Mouse (Mus musculus): Measurements from ENCODE around the gene Siglecf.
A peak's percentile ranks its signal among the peaks of the same experiment; 100 is the strongest.

The Siglecf gene

DNA sequence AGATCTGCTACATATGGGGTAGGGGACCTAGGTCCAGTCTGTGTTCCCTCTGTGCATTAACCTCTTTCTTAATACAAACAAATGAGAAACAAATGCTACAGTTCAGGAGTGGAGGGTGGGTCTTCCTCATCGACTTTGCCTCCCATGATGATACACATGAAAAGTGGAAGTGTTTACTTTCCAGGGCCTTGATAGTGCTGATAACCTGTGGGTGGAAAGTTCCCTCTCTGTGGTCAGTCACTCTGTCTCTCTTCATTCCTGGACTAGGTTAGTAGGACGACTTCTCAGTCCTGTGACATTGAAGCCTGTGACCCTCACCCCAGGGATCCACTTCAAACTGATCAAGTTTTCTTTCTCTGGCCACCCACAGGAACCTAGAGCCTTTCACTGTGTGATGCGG lies at the start of gene Siglecf:
Gene Siglecf, plus strand, starts transcription at position 188 of the 400 bp plus-strand sequence.
- DNase-seq (ENCODE audit: low read depth, low spot score) = no peak
- Histone ChIP-seq H3K36me3 (ENCODE audit: control insufficient read depth, insufficient read depth, low read length, poor library complexity, severe bottlenecking) (no peaks in the 10 kb centered on the region), H3K27me3 (ENCODE audit: control insufficient read depth, insufficient read depth, low read length, poor library complexity, severe bottlenecking) (no peaks in the 10 kb centered on the region)

DNA sequence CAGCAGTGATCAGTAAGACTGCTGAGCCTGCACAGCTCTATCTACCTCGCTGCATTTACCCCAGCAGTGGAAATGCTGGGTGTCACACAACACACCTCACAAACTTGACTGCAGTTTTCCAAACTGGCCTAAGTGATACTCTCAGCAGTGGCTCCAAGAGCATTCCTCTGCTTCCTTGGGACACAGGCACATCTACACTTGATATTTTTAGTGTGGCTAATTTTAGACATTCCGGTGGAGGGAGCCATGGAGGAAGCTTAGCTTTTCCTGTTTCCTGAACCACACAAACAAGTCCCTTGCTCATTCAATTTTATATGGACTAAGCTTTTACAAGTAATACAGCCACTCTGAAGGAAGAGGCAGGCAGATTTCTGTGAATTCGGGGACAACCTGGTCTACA lies 45.9 kb upstream of the Siglecf start:
- no peak for DNase-seq (ENCODE audit: low read depth, low spot score)
- peaks cover 3% of the 10 kb centered on the region for H3K36me3 ChIP-seq (ENCODE audit: control insufficient read depth, insufficient read depth, low read length, poor library complexity, severe bottlenecking)
- H3K27me3 ChIP-seq (ENCODE audit: control insufficient read depth, insufficient read depth, low read length, poor library complexity, severe bottlenecking) = no peaks in the 10 kb centered on the region

DNA sequence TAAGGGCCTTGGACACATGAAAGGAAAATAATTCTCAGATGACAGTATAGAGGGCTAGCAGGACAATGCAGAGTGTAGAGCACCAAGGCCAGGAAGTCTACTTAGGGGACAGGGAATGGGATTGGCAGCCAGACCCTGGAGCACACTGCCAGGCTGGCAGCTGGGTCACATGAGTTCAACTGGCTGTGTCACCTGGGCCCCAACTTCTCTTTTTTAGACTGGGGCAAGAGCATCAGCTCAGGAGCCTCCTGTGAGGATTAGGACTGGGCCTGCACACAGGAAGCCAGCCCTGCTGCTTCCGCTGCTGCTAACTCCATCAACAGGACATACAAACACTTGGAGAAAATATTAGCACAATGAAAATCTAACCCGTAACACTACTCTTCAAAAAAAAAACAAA lies 42.1 kb upstream of the Siglecf start:
- Histone ChIP-seq H3K27me3 (ENCODE audit: control insufficient read depth, insufficient read depth, low read length, poor library complexity, severe bottlenecking) (no peaks in the 10 kb centered on the region), H3K36me3 (ENCODE audit: control insufficient read depth, insufficient read depth, low read length, poor library complexity, severe bottlenecking) (peaks cover 4% of the 10 kb centered on the region)
- peak; percentile 24 for DNase-seq (ENCODE audit: low read depth, low spot score)

DNA sequence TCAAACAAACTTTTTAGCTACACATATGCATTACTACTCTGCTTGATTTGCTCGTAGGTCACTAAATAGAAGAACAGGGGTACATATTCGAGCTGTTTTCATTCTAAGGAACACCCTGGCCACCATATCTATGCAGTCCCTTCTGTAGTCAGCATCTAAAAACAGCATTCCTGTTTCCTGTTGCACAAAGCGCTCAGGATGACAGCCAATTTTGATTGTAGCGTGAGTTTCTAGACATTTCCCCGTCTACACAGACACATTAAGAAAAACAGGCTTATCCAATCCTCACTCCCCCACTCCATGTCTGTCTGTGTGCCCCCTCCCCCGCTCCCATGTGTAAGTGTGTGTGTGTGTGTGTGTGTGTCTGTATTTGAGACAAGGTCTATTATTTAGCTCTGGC lies 39.5 kb upstream of the Siglecf start:
- Histone ChIP-seq H3K36me3 (ENCODE audit: control insufficient read depth, insufficient read depth, low read length, poor library complexity, severe bottlenecking) (peaks cover 2% of the 10 kb centered on the region), H3K27me3 (ENCODE audit: control insufficient read depth, insufficient read depth, low read length, poor library complexity, severe bottlenecking) (no peaks in the 10 kb centered on the region)
- DNase-seq (ENCODE audit: low read depth, low spot score) = peak; percentile 5

DNA sequence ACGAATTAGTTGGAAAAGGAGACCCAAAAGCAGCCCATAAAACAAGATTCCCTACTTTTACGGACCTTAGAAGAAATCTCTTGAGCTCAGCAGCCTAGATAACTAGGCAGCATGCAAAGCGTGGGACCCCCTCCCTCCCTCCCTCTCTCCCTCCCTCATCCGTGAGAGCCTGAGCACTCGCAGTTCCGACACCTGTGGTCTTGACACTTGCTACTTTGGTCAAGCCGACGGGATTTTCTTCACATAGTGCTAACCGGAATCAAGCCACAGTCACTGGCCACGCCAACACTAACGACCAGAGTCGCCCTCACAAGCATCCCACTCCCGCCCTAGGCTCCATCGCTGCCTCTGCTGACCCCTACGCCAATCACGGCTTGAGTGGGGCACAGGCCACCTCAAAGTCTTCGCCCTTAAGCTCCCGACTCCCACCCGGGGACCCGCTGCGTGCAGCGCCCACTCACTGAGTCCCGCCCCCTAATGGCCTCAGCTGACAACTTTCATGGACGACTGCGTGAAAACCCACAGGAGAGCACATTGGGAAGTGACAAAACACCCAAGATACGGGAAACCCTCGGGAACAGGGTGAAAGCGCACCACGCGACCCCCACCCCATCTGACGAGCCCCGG lies 38.6 kb upstream of the Siglecf start:
- Histone ChIP-seq H3K27me3 (ENCODE audit: control insufficient read depth, insufficient read depth, low read length, poor library complexity, severe bottlenecking) (no peaks in the 10 kb centered on the region), H3K36me3 (ENCODE audit: control insufficient read depth, insufficient read depth, low read length, poor library complexity, severe bottlenecking) (peaks cover 2% of the 10 kb centered on the region)
- peak; percentile 27 for DNase-seq (ENCODE audit: low read depth, low spot score)

DNA sequence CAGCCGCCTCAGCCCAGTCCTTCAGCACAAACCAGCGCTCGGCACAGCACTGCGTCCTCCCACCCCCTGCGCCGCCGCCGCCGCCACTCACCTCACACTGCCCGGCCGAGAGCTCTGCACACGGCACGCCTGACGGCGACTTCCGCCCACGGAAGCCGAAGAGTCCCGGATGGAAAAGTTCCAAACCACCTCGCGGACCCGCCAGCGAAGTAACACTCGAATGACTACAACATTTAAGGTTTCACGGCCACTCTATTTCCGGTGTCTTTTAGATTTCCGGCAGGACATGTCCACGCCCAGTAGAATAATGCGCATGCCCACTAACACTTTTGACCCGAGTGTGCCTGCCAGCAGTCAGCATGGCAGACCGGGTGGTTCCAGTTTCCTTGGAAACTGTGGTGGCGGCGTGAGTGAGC lies 38.1 kb upstream of the Siglecf start, which contains the start of gene Zfp715:
Gene Zfp715, minus strand, starts transcription at position 282 of the 416 bp plus-strand sequence.
- Histone ChIP-seq H3K36me3 (ENCODE audit: control insufficient read depth, insufficient read depth, low read length, poor library complexity, severe bottlenecking) (peaks cover 2% of the 10 kb centered on the region), H3K27me3 (ENCODE audit: control insufficient read depth, insufficient read depth, low read length, poor library complexity, severe bottlenecking) (no peaks in the 10 kb centered on the region)
- peak; percentile 95 for DNase-seq (ENCODE audit: low read depth, low spot score)

DNA sequence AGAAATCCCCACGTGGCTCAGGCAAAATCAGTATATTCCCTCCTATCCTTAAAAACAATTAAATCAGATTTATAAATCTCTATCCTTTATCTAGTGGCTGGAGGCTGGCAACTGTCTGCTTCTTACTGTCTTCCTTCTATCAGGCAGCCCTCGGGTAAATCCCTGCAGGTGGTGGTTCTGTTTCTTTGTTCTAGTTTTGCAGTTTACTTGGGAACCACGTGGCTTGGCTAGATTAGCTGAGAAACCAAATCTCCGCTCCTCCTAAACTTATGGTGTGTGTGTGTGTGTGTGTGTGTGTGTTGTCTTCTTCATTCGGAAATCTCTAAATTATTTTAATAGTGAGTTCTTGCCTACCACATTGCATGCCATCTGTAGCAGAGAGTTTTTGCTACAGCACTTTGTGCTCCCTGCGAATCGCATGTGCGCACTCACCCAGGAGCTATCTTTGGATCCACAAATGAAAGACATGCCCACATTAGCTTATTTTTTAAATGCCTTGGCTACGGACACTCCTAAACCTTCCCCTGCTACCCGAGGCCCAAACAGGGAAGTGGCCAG lies 24.8 kb upstream of the Siglecf start:
- no peak for DNase-seq (ENCODE audit: low read depth, low spot score)
- Histone ChIP-seq H3K36me3 (ENCODE audit: control insufficient read depth, insufficient read depth, low read length, poor library complexity, severe bottlenecking) (no peaks in the 10 kb centered on the region), H3K27me3 (ENCODE audit: control insufficient read depth, insufficient read depth, low read length, poor library complexity, severe bottlenecking) (no peaks in the 10 kb centered on the region)

DNA sequence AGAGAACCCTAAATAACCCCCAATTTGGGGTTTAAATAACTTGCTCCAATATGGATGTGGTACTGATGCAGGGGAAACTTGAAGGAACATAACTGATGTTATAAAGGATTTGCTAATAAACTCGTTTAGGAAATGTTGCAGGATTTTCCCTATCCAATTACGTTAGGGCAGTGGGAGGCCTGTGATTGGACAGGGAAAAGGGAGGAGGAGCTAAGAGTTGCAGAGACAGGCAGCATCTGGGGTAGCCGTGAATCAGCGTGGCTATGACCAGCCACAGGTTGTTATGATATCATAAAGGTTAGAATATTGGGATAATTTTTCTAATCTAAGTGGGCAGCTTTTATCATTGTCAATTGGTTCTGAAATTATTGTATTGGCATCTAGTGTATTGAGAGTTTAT lies 23.0 kb upstream of the Siglecf start:
- DNase-seq (ENCODE audit: low read depth, low spot score) = no peak
- Histone ChIP-seq H3K27me3 (ENCODE audit: control insufficient read depth, insufficient read depth, low read length, poor library complexity, severe bottlenecking) (no peaks in the 10 kb centered on the region), H3K36me3 (ENCODE audit: control insufficient read depth, insufficient read depth, low read length, poor library complexity, severe bottlenecking) (no peaks in the 10 kb centered on the region)

DNA sequence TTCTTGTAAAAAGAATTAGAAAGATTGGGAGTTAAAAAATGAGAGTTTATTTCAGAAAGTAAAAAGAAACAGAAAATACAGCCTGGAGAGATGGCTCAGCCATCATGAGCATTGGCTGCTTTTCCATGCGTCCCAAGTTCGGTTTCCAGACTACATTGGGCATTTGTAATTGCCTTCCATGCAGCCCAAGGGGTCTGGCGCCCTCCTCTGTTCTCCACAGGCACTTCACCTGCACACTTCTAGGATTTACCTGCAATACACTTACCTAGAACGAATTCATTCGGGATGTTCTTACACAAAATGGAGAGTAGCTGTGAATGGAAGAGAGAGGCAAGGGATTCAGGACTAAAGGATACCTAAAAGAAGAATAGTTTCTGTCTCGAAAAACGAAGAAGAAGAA lies 17.9 kb upstream of the Siglecf start:
- peak; percentile 41 for DNase-seq (ENCODE audit: low read depth, low spot score)
- H3K27me3 ChIP-seq (ENCODE audit: control insufficient read depth, insufficient read depth, low read length, poor library complexity, severe bottlenecking) = no peaks in the 10 kb centered on the region
- no peaks in the 10 kb centered on the region for H3K36me3 ChIP-seq (ENCODE audit: control insufficient read depth, insufficient read depth, low read length, poor library complexity, severe bottlenecking)

DNA sequence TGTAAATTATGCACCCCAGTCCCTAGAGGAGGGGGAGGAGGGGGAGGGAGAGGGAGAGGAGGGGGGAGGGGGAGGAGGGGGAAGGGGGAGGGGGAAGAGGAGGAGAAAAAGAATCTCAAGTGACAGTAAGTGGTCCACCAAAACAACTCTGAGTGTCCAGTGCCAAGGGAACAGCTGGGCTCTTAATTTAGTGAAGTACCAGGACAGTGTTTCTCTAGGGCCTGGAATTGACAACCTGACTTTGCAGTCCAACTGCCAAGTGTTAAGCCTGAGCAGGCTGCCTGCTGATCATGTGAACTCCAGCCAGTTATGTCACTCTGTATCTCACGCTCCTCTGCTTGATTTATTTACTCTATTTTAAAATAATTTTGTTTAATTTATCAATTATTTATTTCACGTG lies 17.2 kb upstream of the Siglecf start:
- H3K27me3 ChIP-seq (ENCODE audit: control insufficient read depth, insufficient read depth, low read length, poor library complexity, severe bottlenecking) = no peaks in the 10 kb centered on the region
- no peaks in the 10 kb centered on the region for H3K36me3 ChIP-seq (ENCODE audit: control insufficient read depth, insufficient read depth, low read length, poor library complexity, severe bottlenecking)
- no peak for DNase-seq (ENCODE audit: low read depth, low spot score)

DNA sequence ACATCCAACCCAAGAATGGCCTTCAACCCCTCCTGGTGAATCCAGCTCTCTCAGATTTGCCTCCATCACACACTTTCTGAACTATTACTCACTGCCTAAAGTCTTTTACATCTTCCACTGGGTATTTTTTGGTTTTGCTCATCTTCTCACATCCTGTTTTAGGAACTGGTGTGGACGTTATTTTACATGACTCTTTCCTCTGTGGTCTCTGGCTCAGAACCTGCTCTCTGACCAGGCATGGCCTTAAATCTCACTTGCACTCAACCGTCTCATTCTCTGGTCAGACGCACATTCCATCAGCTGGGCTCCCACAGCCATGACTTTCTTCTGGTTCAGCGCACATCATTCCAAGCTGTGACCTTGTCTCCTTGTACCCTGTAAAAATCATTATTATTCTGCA lies 10.4 kb upstream of the Siglecf start:
- no peaks in the 10 kb centered on the region for H3K36me3 ChIP-seq (ENCODE audit: control insufficient read depth, insufficient read depth, low read length, poor library complexity, severe bottlenecking)
- H3K27me3 ChIP-seq (ENCODE audit: control insufficient read depth, insufficient read depth, low read length, poor library complexity, severe bottlenecking) = no peaks in the 10 kb centered on the region
- DNase-seq (ENCODE audit: low read depth, low spot score) = no peak

DNA sequence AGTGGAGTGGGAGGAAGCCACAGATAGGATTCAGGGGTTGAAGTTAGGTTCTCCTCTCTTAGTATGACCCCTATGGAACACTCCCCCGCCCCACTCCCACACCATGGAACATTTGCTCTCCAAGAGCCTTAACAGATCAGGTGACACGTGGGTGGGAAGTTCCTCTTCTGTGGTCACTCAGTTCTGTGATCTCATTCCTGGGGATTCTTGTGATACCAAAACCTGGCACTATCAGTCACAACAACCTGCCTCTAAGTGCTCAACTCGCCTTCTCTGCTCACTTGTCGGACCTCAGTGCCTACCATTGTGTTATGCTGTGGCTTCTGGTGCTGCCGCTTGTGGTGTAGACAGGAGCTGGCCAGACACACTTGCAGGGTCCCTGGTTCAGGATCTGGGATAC lies 8.0 kb upstream of the Siglecf start:
- Histone ChIP-seq H3K27me3 (ENCODE audit: control insufficient read depth, insufficient read depth, low read length, poor library complexity, severe bottlenecking) (no peaks in the 10 kb centered on the region), H3K36me3 (ENCODE audit: control insufficient read depth, insufficient read depth, low read length, poor library complexity, severe bottlenecking) (no peaks in the 10 kb centered on the region)
- peak; percentile 8 for DNase-seq (ENCODE audit: low read depth, low spot score)

DNA sequence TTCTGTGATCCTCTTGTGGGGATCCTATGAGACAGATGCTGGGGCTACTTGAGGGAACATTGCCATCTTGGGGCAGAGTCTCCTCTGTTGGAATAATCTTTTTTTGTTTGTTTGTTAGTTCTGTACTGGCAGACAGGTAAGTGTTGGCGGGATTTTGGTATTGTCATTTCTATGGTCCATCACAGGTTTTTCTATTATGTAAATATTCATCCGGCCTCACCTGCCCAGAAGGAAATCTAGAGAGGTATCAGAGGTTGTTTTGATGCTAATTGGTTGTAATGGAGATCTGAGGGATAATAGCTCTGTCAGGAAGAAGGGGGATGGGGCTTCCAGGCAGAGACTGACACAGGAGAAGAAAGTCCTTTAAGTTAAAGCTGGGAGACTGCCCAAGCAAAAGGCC lies 7.1 kb upstream of the Siglecf start:
- H3K36me3 ChIP-seq (ENCODE audit: control insufficient read depth, insufficient read depth, low read length, poor library complexity, severe bottlenecking) = no peaks in the 10 kb centered on the region
- no peak for DNase-seq (ENCODE audit: low read depth, low spot score)
- no peaks in the 10 kb centered on the region for H3K27me3 ChIP-seq (ENCODE audit: control insufficient read depth, insufficient read depth, low read length, poor library complexity, severe bottlenecking)

DNA sequence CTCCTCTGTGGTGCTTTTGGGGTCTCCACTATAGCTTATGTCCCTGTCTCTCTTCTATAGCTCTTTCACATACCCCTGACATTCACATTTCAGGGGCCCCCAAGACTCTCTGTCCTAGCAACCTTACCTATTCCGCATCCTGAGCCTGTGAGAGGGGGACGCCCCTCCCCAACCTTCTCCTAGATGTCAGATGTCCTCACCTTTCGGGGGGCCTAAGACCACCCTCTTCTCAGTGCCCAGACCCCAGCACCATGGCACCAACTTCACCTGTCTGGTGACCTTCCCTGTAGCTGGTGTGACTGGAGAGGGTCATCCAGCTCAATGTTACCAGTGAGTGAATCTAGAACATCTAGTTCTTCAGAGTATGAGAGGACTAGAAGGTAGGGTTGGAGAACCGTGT lies 6.7 kb upstream of the Siglecf start:
- H3K27me3 ChIP-seq (ENCODE audit: control insufficient read depth, insufficient read depth, low read length, poor library complexity, severe bottlenecking) = no peaks in the 10 kb centered on the region
- H3K36me3 ChIP-seq (ENCODE audit: control insufficient read depth, insufficient read depth, low read length, poor library complexity, severe bottlenecking) = no peaks in the 10 kb centered on the region
- DNase-seq (ENCODE audit: low read depth, low spot score) = no peak

DNA sequence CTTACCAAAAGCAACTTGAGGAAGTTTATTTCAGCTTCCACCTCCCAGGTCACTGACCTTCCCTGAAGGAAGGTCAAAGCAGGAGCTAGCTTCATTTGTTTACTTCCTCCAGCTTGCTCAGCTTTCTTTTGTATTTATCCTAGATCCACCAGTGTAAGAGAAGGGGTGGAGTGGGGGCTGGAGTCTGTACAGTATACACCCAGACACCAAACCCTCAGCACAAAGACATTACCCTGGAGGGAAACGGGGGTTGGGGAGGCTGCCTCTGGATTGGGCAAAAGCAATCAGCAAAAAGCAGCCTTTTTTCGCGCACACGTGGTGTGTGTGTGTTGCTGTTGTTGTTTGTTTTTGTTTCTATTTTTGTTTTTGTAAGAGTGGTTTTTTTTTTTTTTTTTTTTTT lies 5.0 kb upstream of the Siglecf start:
- Histone ChIP-seq H3K27me3 (ENCODE audit: control insufficient read depth, insufficient read depth, low read length, poor library complexity, severe bottlenecking) (no peaks in the 10 kb centered on the region), H3K36me3 (ENCODE audit: control insufficient read depth, insufficient read depth, low read length, poor library complexity, severe bottlenecking) (no peaks in the 10 kb centered on the region)
- no peak for DNase-seq (ENCODE audit: low read depth, low spot score)

DNA sequence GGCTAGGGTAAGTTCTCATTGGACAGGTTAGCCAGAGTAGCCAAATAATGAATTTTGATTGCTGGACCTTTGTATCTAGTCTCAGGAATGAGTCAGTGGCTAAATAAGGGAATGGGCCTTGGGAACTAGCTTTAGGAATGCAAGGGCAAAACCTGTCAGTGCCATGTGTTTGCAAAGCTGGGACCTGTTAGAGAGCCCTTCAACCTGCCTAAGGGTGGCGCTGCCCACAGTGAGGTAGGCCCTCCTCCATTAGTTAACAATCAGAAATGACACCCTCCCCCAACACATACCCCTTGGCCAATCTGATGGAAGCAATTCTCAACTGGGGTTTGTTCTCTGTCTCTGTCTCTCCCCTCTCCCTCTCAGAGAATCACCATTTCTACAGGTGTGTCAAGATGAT lies 4.6 kb upstream of the Siglecf start:
- Histone ChIP-seq H3K36me3 (ENCODE audit: control insufficient read depth, insufficient read depth, low read length, poor library complexity, severe bottlenecking) (no peaks in the 10 kb centered on the region), H3K27me3 (ENCODE audit: control insufficient read depth, insufficient read depth, low read length, poor library complexity, severe bottlenecking) (no peaks in the 10 kb centered on the region)
- no peak for DNase-seq (ENCODE audit: low read depth, low spot score)

Measured in splenic B cell, adult 2 months (primary cell).